Mouse (Mus musculus) intestine, postnatal 0 days (tissue): Measurements from ENCODE around the gene Wfdc10. TPM values are rescaled to one million over a fixed set of nuclear protein-coding genes. Genes with fewer than 3 reads are reported as not detected.

Source experiments
- ATAC-seq: fragments of 200-750 bp; cut with Nextera tagmentation; 2 replicates; pipeline ENCODE4 v1.8.0; 2017; ENCODE audit warnings: mild to moderate bottlenecking, moderate TSS enrichment, moderate library complexity
- H3K27ac ChIP-seq: fragments of 300-500 bp; sonication (generic); 2 replicates; pipeline ENCODE4 v1.5.1; 2014; ENCODE audit warnings: mild to moderate bottlenecking, low read depth, low read length, moderate library complexity
- H3K27me3 ChIP-seq: fragments of 300-500 bp; sonication (generic); replicated peaks from 2 replicates; pipeline ENCODE4 v1.6.1; 2014; ENCODE audit warnings: low read length, mixed read lengths; ENCODE audit not compliant: control insufficient read depth, insufficient read depth
- H3K36me3 ChIP-seq: fragments of 300-500 bp; sonication (generic); 2 replicates; pipeline ENCODE4 v1.6.1; 2014; ENCODE audit warnings: mild to moderate bottlenecking, moderate library complexity; ENCODE audit not compliant: control insufficient read depth, insufficient read depth
- H3K4me1 ChIP-seq: fragments of 300-500 bp; sonication (generic); replicated peaks from 2 replicates; pipeline ENCODE4 v1.6.1; 2014; ENCODE audit warnings: antibody characterized with exemption, low read length, mixed read lengths; ENCODE audit not compliant: control insufficient read depth, insufficient read depth
- H3K4me2 ChIP-seq: fragments of 300-500 bp; sonication (generic); replicated peaks from 2 replicates; pipeline ENCODE4 v1.6.1; 2014; ENCODE audit warnings: low read depth, mild to moderate bottlenecking, moderate library complexity
- H3K4me3 ChIP-seq: fragments of 300-500 bp; sonication (generic); 2 replicates; pipeline ENCODE4 v1.5.1; 2014; ENCODE audit warnings: low read depth, low read length
- H3K9ac ChIP-seq: fragments of 300-500 bp; sonication (generic); 2 replicates; pipeline ENCODE4 v1.6.1; 2014; ENCODE audit warnings: mild to moderate bottlenecking, low read depth, low read length
- H3K9me3 ChIP-seq: fragments of 300-500 bp; sonication (generic); 2 replicates; pipeline ENCODE4 v1.6.1; 2016; ENCODE audit warnings: mixed run types; ENCODE audit not compliant: control insufficient read depth
- CTCF ChIP-seq: sonication (generic); IDR thresholded peaks from 2 replicates; pipeline ENCODE4 v1.5.1; 2016; ENCODE audit warnings: low read depth, mild to moderate bottlenecking, control low read depth, antibody characterized with exemption, moderate library complexity
- WGBS: fragments of 180-500 bp; shearing (Covaris S2); extraction: QIAGEN DNeasy Blood & Tissue Kit; methylation state at CpG from one replicate; pipeline ENCODE4 v1.1.7; 2014; 5-methylcytosine and 5-hydroxymethylcytosine counted together
- polyA plus RNA-seq: library from polyadenylated mRNA; unstranded; fragments of >200 nt; fragmentation: Nextera tagmentation; extraction: Ambion mirVana; gene quantifications from 2 replicates; pipeline ENCODE4 v1.2.1, GENCODE M21; 2015

Gene Wfdc10
- polyA plus RNA-seq, 1 experiment from 2014 or later = not detected

GRCm38 (mm10) chr2:164684807-164685206 is 29.0 kb downstream of the Wfdc10 start, which contains the start of gene Wfdc13:
Gene Wfdc13 (plus strand): TSS chr2:164685107.
- Histone ChIP-seq H3K4me1 (no peaks in the 10 kb centered on the region), H3K27ac (no peak within 1 kb of the TSS), H3K9ac (no peak within 1 kb of the TSS), H3K36me3 (no peaks in the 10 kb centered on the region), H3K4me2 (no peak within 1 kb of the TSS), H3K4me3 (no peak within 1 kb of the TSS), H3K27me3 (no peaks in the 10 kb centered on the region), H3K9me3 (no peaks in the 10 kb centered on the region)
- no peak for ATAC-seq
- TF ChIP-seq CTCF = no peak
- 55% methylated on average over 3 of the region's 3 CpGs for WGBS

- ATAC-seq = no peak
- Histone ChIP-seq H3K9ac (no peak within 1 kb of the TSS), H3K4me3 (no peak within 1 kb of the TSS), H3K27me3 (0 out of 2 replicates have a peak, but pooled peaks cover 4% of the 10 kb centered on the region), H3K4me1 (no peaks in the 10 kb centered on the region), H3K9me3 (no peaks in the 10 kb centered on the region), H3K4me2 (no peak within 1 kb of the TSS), H3K36me3 (no peaks in the 10 kb centered on the region), H3K27ac (no peak within 1 kb of the TSS)
- WGBS = 86% methylated on average over 4 of the region's 4 CpGs
- no peak for TF ChIP-seq CTCF
Measured at GRCm38 (mm10) chr2:164698201-164698600, 42.4 kb downstream of the Wfdc10 start, which contains the start of gene Spint4. Gene Spint4 (plus strand): TSS chr2:164698501.

GRCm38 (mm10) chr2:164700959-164701358 is 45.1 kb downstream of the Wfdc10 start:
- Histone ChIP-seq H3K4me1 (no peaks in the 10 kb centered on the region), H3K36me3 (no peaks in the 10 kb centered on the region), H3K27ac (no peak overlapping the region), H3K9me3 (no peaks in the 10 kb centered on the region), H3K4me3 (no peak overlapping the region), H3K27me3 (no peaks in the 10 kb centered on the region), H3K9ac (no peak overlapping the region), H3K4me2 (no peak overlapping the region)
- WGBS = 44% methylated on average over 5 of the region's 5 CpGs
- no peak for TF ChIP-seq CTCF
- ATAC-seq = no peak

GRCm38 (mm10) chr2:164701761-164702160 is 45.9 kb downstream of the Wfdc10 start:
- WGBS = 88% methylated on average over 5 of the region's 5 CpGs
- TF ChIP-seq CTCF = no peak
- no peak for ATAC-seq
- H3K9me3 ChIP-seq = no peaks in the 10 kb centered on the region
- H3K4me2 ChIP-seq = no peak overlapping the region
- H3K27me3 ChIP-seq = no peaks in the 10 kb centered on the region
- H3K36me3 ChIP-seq = no peaks in the 10 kb centered on the region
- H3K4me3 ChIP-seq = no peak overlapping the region
- no peak overlapping the region for H3K27ac ChIP-seq
- H3K4me1 ChIP-seq = no peaks in the 10 kb centered on the region
- no peak overlapping the region for H3K9ac ChIP-seq

GRCm38 (mm10) chr2:164704235-164704634 is 48.4 kb downstream of the Wfdc10 start:
- H3K27ac ChIP-seq = no peak overlapping the region
- H3K4me2 ChIP-seq = no peak overlapping the region
- H3K4me3 ChIP-seq = no peak overlapping the region
- H3K9ac ChIP-seq = no peak overlapping the region
- no peak for ATAC-seq
- no peaks in the 10 kb centered on the region for H3K4me1 ChIP-seq
- H3K36me3 ChIP-seq = no peaks in the 10 kb centered on the region
- WGBS = 84% methylated on average over 5 of the region's 5 CpGs
- H3K9me3 ChIP-seq = no peaks in the 10 kb centered on the region
- no peaks in the 10 kb centered on the region for H3K27me3 ChIP-seq
- 0 out of 2 replicates have a peak, but pooled peaks have one; percentile 13 for TF ChIP-seq CTCF

GRCm38 (mm10) chr2:164705328-164705727 is 49.5 kb downstream of the Wfdc10 start:
- Histone ChIP-seq H3K4me1 (no peaks in the 10 kb centered on the region), H3K9ac (no peak overlapping the region), H3K36me3 (no peaks in the 10 kb centered on the region), H3K4me3 (no peak overlapping the region), H3K9me3 (no peaks in the 10 kb centered on the region), H3K27me3 (no peaks in the 10 kb centered on the region), H3K27ac (peak overlapping the region; percentile 78), H3K4me2 (no peak overlapping the region)
- peak; percentile 97 for ATAC-seq
- 55% methylated on average over 6 of the region's 6 CpGs for WGBS
- no peak for TF ChIP-seq CTCF

- 80% methylated on average over 14 of the region's 14 CpGs for WGBS
- TF ChIP-seq CTCF = no peak
- Histone ChIP-seq H3K4me1 (no peaks in the 10 kb centered on the region), H3K27me3 (no peaks in the 10 kb centered on the region), H3K4me2 (no peak overlapping the region), H3K27ac (peak overlapping the region; percentile 63), H3K4me3 (no peak overlapping the region), H3K9me3 (no peaks in the 10 kb centered on the region), H3K36me3 (no peaks in the 10 kb centered on the region), H3K9ac (no peak overlapping the region)
- no peak for ATAC-seq
Measured at GRCm38 (mm10) chr2:164705991-164706390, 50.1 kb downstream of the Wfdc10 start.

Other genes starting within 250 kb of the Wfdc10 start
- 92.0 and 103 TPM in 2 replicates for gene Sdc4, start 212.2 kb upstream of the Wfdc10 start, polyA plus RNA-seq
- 58.7 and 62.3 TPM in 2 replicates for gene Sys1, start 199.1 kb upstream of the Wfdc10 start, polyA plus RNA-seq
- gene Gm20458, start 195.1 kb upstream of the Wfdc10 start, polyA plus RNA-seq = 21.4 and 29.1 TPM in 2 replicates
- not detected in 2 replicates for gene Trp53tg5, start 182.3 kb upstream of the Wfdc10 start, polyA plus RNA-seq
- gene Dbndd2, start 169.9 kb upstream of the Wfdc10 start, polyA plus RNA-seq = 15.9 and 18.8 TPM in 2 replicates
- 75.8 and 83.0 TPM in 2 replicates for gene Pigt, start 158.5 kb upstream of the Wfdc10 start, polyA plus RNA-seq
- 6.5 and 11.9 TPM in 2 replicates for gene Wfdc2, start 93.6 kb upstream of the Wfdc10 start, polyA plus RNA-seq
- gene Spint3, start 82.6 kb upstream of the Wfdc10 start, polyA plus RNA-seq = not detected in 2 replicates
- 0.14 TPM in 1 of 2 replicates, not detected in the other for gene Wfdc6a, start 70.6 kb upstream of the Wfdc10 start, polyA plus RNA-seq
- gene Eppin, start 62.5 kb upstream of the Wfdc10 start, polyA plus RNA-seq = not detected in 2 replicates
- not detected in 2 replicates for gene Wfdc6b, start 42.5 kb upstream of the Wfdc10 start, polyA plus RNA-seq
- gene Wfdc8, start 42.4 kb upstream of the Wfdc10 start, polyA plus RNA-seq = not detected in 2 replicates
- gene Wfdc16, start 17.2 kb upstream of the Wfdc10 start, polyA plus RNA-seq = not detected in 2 replicates
- gene Wfdc9, start 537 bp downstream of the Wfdc10 start, polyA plus RNA-seq = not detected in 2 replicates
- gene Wfdc11, start 18.0 kb downstream of the Wfdc10 start, polyA plus RNA-seq = not detected in 2 replicates
- gene Wfdc13, start 29.1 kb downstream of the Wfdc10 start, polyA plus RNA-seq = 0.14 and 0.18 TPM in 2 replicates
- not detected in 2 replicates for gene Spint4, start 42.5 kb downstream of the Wfdc10 start, polyA plus RNA-seq
- not detected in 2 replicates for gene Spint5, start 59.3 kb downstream of the Wfdc10 start, polyA plus RNA-seq
- gene Wfdc3, start 89.9 kb downstream of the Wfdc10 start, polyA plus RNA-seq = 0.85 and 0.95 TPM in 2 replicates
- 39.4 and 43.3 TPM in 2 replicates for gene Dnttip1, start 89.9 kb downstream of the Wfdc10 start, polyA plus RNA-seq
- gene Ube2c, start 113.9 kb downstream of the Wfdc10 start, polyA plus RNA-seq = 118 and 121 TPM in 2 replicates
- 0.51 and 0.73 TPM in 2 replicates for gene Tnnc2, start 123.9 kb downstream of the Wfdc10 start, polyA plus RNA-seq
- gene Snx21, start 129.8 kb downstream of the Wfdc10 start, polyA plus RNA-seq = 12.5 and 13.0 TPM in 2 replicates
- 52.5 and 54.4 TPM in 2 replicates for gene Acot8, start 148.8 kb downstream of the Wfdc10 start, polyA plus RNA-seq
- 3.7 and 4.2 TPM in 2 replicates for gene Zswim3, start 149.1 kb downstream of the Wfdc10 start, polyA plus RNA-seq
- 7.0 and 7.6 TPM in 2 replicates for gene Zswim1, start 166.6 kb downstream of the Wfdc10 start, polyA plus RNA-seq
- not detected in 2 replicates for gene Spata25, start 172.5 kb downstream of the Wfdc10 start, polyA plus RNA-seq
- gene Ctsa, start 176.8 kb downstream of the Wfdc10 start, polyA plus RNA-seq = 1,079 and 1,142 TPM in 2 replicates
- gene Neurl2, start 177.4 kb downstream of the Wfdc10 start, polyA plus RNA-seq = 4.6 and 5.7 TPM in 2 replicates
- 14.5 and 16.2 TPM in 2 replicates for gene Pltp, start 201.7 kb downstream of the Wfdc10 start, polyA plus RNA-seq
- gene Pcif1, start 223.3 kb downstream of the Wfdc10 start, polyA plus RNA-seq = 43.2 and 44.0 TPM in 2 replicates